Mouse (Mus musculus): Measurements from ENCODE around the gene Mvd. TPM values are rescaled to one million over a fixed set of nuclear protein-coding genes. Genes with fewer than 3 reads are reported as not detected.

Gene Mvd
- polyA plus RNA-seq, 2 experiments, result 38.2 to 42.3 TPM

GRCm38 (mm10) chr8:122393717-122394116 lies 49.5 kb downstream of the Mvd start:
- Histone ChIP-seq H3K36me3 (ENCODE audit: control insufficient read depth, insufficient read depth, low read length) (peaks cover 82% of the 10 kb centered on the region), H3K9ac (ENCODE audit: low read depth, low read length, severe bottlenecking) (no peak overlapping the region), H3K27ac (replicated peaks; ENCODE audit: low read depth, low read length) (no peak overlapping the region), H3K4me1 (ENCODE audit: control insufficient read depth, insufficient read depth, low read length) (no peaks in the 10 kb centered on the region), H3K4me3 (replicated peaks; ENCODE audit: low read length) (no peak overlapping the region), H3K27me3 (ENCODE audit: control insufficient read depth, insufficient read depth, low read length) (no peaks in the 10 kb centered on the region), H3K4me2 (replicated peaks; ENCODE audit: low read depth, low read length, severe bottlenecking) (no peak overlapping the region), H3K9me3 (ENCODE audit: control insufficient read depth, low read length) (no peaks in the 10 kb centered on the region)
- no peak for DNase-seq (ENCODE audit: low spot score)
- TF ChIP-seq POLR2A (IDR thresholded peaks at IDR 0.05; ENCODE audit: borderline replicate concordance, extremely low read depth, insufficient read depth, insufficient read length), result no peak
- ATAC-seq (ENCODE audit: low FRiP score, low read depth), result no peak

- H3K27me3 ChIP-seq (ENCODE audit: control insufficient read depth, insufficient read depth, low read length), result no peaks in the 10 kb centered on the region
- DNase-seq (ENCODE audit: low spot score) (no peak), ATAC-seq (ENCODE audit: low FRiP score, low read depth) (no peak)
- H3K4me2 ChIP-seq (replicated peaks; ENCODE audit: low read depth, low read length, severe bottlenecking), result no peak overlapping the region
- TF ChIP-seq POLR2A (IDR thresholded peaks at IDR 0.05; ENCODE audit: borderline replicate concordance, extremely low read depth, insufficient read depth, insufficient read length), result no peak
- no peaks in the 10 kb centered on the region for H3K4me1 ChIP-seq (ENCODE audit: control insufficient read depth, insufficient read depth, low read length)
- no peak overlapping the region for H3K4me3 ChIP-seq (replicated peaks; ENCODE audit: low read length)
- H3K9ac ChIP-seq (ENCODE audit: low read depth, low read length, severe bottlenecking), result no peak overlapping the region
- H3K27ac ChIP-seq (replicated peaks; ENCODE audit: low read depth, low read length), result no peak overlapping the region
- H3K36me3 ChIP-seq (ENCODE audit: control insufficient read depth, insufficient read depth, low read length), result peaks cover 87% of the 10 kb centered on the region
- no peaks in the 10 kb centered on the region for H3K9me3 ChIP-seq (ENCODE audit: control insufficient read depth, low read length)
- 85% methylated on average over 3 of the region's 3 CpGs for WGBS
These were observed 52.5 kb downstream of the Mvd start for GRCm38 (mm10) chr8:122390758-122391157.

- H3K9ac ChIP-seq (ENCODE audit: low read depth, low read length, severe bottlenecking), result no peak overlapping the region
- DNase-seq (ENCODE audit: low spot score) (no peak), ATAC-seq (ENCODE audit: low FRiP score, low read depth) (no peak)
- WGBS, result 86% methylated on average over 3 of the region's 3 CpGs
- no peaks in the 10 kb centered on the region for H3K27me3 ChIP-seq (ENCODE audit: control insufficient read depth, insufficient read depth, low read length)
- H3K4me3 ChIP-seq (replicated peaks; ENCODE audit: low read length), result no peak overlapping the region
- TF ChIP-seq POLR2A (IDR thresholded peaks at IDR 0.05; ENCODE audit: borderline replicate concordance, extremely low read depth, insufficient read depth, insufficient read length), result no peak
- no peak overlapping the region for H3K27ac ChIP-seq (replicated peaks; ENCODE audit: low read depth, low read length)
- H3K36me3 ChIP-seq (ENCODE audit: control insufficient read depth, insufficient read depth, low read length), result peaks cover 93% of the 10 kb centered on the region
- H3K9me3 ChIP-seq (ENCODE audit: control insufficient read depth, low read length), result no peaks in the 10 kb centered on the region
- H3K4me2 ChIP-seq (replicated peaks; ENCODE audit: low read depth, low read length, severe bottlenecking), result no peak overlapping the region
- H3K4me1 ChIP-seq (ENCODE audit: control insufficient read depth, insufficient read depth, low read length), result no peaks in the 10 kb centered on the region
These were observed 53.9 kb downstream of the Mvd start for GRCm38 (mm10) chr8:122389357-122389756.

Small RNA genes lying within 50 kb of the gene (microRNA-seq; reads per million reads assigned to microRNA genes)
- gene Gm24366, result not detected

Other genes with a start within 250 kb of the Mvd start
- gene Zfpm1, start 161.3 kb downstream of the Mvd start, polyA plus RNA-seq (2012; rRNA removed), result 10.4 and 13.8 TPM in 2 replicates
- gene Zfpm1, start 161.3 kb downstream of the Mvd start, polyA plus RNA-seq (2014; fragmentation: Nextera tagmentation; extraction: Ambion mirVana), result 1.9 and 2.1 TPM in 2 replicates
- 1.7 and 3.2 TPM in 2 replicates for gene Trhr2, start 82.7 kb downstream of the Mvd start, polyA plus RNA-seq (2012; rRNA removed)
- gene Trhr2, start 82.7 kb downstream of the Mvd start, polyA plus RNA-seq (2014; fragmentation: Nextera tagmentation; extraction: Ambion mirVana), result 0.25 TPM in 1 of 2 replicates, not detected in the other
- 50.9 and 58.1 TPM in 2 replicates for gene Zc3h18, start 66.8 kb downstream of the Mvd start, polyA plus RNA-seq (2012; rRNA removed)
- gene Zc3h18, start 66.8 kb downstream of the Mvd start, polyA plus RNA-seq (2014; fragmentation: Nextera tagmentation; extraction: Ambion mirVana), result 31.3 and 38.5 TPM in 2 replicates
- 0.49 and 0.92 TPM in 2 replicates for gene Il17c, start 21.4 kb downstream of the Mvd start, polyA plus RNA-seq (2012; rRNA removed)
- gene Il17c, start 21.4 kb downstream of the Mvd start, polyA plus RNA-seq (2014; fragmentation: Nextera tagmentation; extraction: Ambion mirVana), result not detected in 2 replicates
- gene Cyba, start 10.5 kb downstream of the Mvd start, polyA plus RNA-seq (2012; rRNA removed), result 108 and 131 TPM in 2 replicates
- gene Cyba, start 10.5 kb downstream of the Mvd start, polyA plus RNA-seq (2014; fragmentation: Nextera tagmentation; extraction: Ambion mirVana), result 183 and 188 TPM in 2 replicates
- gene Snai3, start 17.3 kb upstream of the Mvd start, polyA plus RNA-seq (2012; rRNA removed), result 2.1 and 2.5 TPM in 2 replicates
- 1.2 and 2.1 TPM in 2 replicates for gene Snai3, start 17.3 kb upstream of the Mvd start, polyA plus RNA-seq (2014; fragmentation: Nextera tagmentation; extraction: Ambion mirVana)
- gene Rnf166, start 32.6 kb upstream of the Mvd start, polyA plus RNA-seq (2012; rRNA removed), result 80.1 and 103 TPM in 2 replicates
- 47.0 and 49.5 TPM in 2 replicates for gene Rnf166, start 32.6 kb upstream of the Mvd start, polyA plus RNA-seq (2014; fragmentation: Nextera tagmentation; extraction: Ambion mirVana)
- 57.1 and 59.5 TPM in 2 replicates for gene Ctu2, start 32.7 kb upstream of the Mvd start, polyA plus RNA-seq (2012; rRNA removed)
- 49.5 and 64.3 TPM in 2 replicates for gene Ctu2, start 32.7 kb upstream of the Mvd start, polyA plus RNA-seq (2014; fragmentation: Nextera tagmentation; extraction: Ambion mirVana)
- gene Piezo1, start 107.9 kb upstream of the Mvd start, polyA plus RNA-seq (2012; rRNA removed), result 93.3 and 120 TPM in 2 replicates
- 20.4 and 20.7 TPM in 2 replicates for gene Piezo1, start 107.9 kb upstream of the Mvd start, polyA plus RNA-seq (2014; fragmentation: Nextera tagmentation; extraction: Ambion mirVana)
- gene Cdt1, start 124.6 kb upstream of the Mvd start, polyA plus RNA-seq (2012; rRNA removed), result 79.0 and 103 TPM in 2 replicates
- 34.0 and 34.2 TPM in 2 replicates for gene Cdt1, start 124.6 kb upstream of the Mvd start, polyA plus RNA-seq (2014; fragmentation: Nextera tagmentation; extraction: Ambion mirVana)
- gene Aprt, start 133.5 kb upstream of the Mvd start, polyA plus RNA-seq (2012; rRNA removed), result 199 and 217 TPM in 2 replicates
- 348 and 382 TPM in 2 replicates for gene Aprt, start 133.5 kb upstream of the Mvd start, polyA plus RNA-seq (2014; fragmentation: Nextera tagmentation; extraction: Ambion mirVana)
- 14.7 and 17.1 TPM in 2 replicates for gene Galns, start 168.0 kb upstream of the Mvd start, polyA plus RNA-seq (2012; rRNA removed)
- 12.0 and 12.7 TPM in 2 replicates for gene Galns, start 168.0 kb upstream of the Mvd start, polyA plus RNA-seq (2014; fragmentation: Nextera tagmentation; extraction: Ambion mirVana)
- 96.8 and 129 TPM in 2 replicates for gene Trappc2l, start 168.2 kb upstream of the Mvd start, polyA plus RNA-seq (2012; rRNA removed)
- gene Trappc2l, start 168.2 kb upstream of the Mvd start, polyA plus RNA-seq (2014; fragmentation: Nextera tagmentation; extraction: Ambion mirVana), result 70.2 and 70.5 TPM in 2 replicates
- 0.05 TPM in 1 of 2 replicates, not detected in the other for gene Pabpn1l, start 179.3 kb upstream of the Mvd start, polyA plus RNA-seq (2012; rRNA removed)
- not detected in 2 replicates for gene Pabpn1l, start 179.3 kb upstream of the Mvd start, polyA plus RNA-seq (2014; fragmentation: Nextera tagmentation; extraction: Ambion mirVana)

Measured in limb, embryonic 14.5 days (tissue).